Mouse (Mus musculus): Measurements from ENCODE around the gene Cfap57. TPM values are rescaled to one million over a fixed set of nuclear protein-coding genes. Genes with fewer than 3 reads are reported as not detected.
"Not testable (repeated sequence)": the region's sequence is repeated elsewhere in the genome, so short reads cannot be mapped to it uniquely, and the experiment has no call there.

Gene Cfap57
- total RNA-seq, 2 experiments from 2014 or later: not detected

DNA sequence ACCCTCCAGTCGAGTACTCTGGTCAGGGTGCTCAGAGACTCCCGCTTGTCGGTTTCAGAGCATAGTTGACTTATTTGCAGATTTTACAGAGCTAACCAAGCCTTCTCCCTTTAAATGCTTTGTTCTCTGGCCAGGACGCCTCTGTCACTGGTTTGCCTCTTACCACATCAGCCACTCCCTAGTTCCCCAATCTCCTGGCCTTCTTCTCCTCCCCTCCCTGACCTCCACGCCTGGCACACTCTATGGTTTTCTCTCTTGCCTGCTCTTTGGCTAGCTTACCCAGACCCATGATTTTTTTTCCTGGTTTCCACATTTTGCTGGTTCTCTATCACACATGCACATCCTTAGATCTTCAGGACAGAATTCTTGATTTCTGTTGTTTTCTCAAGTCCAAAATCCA lies 102.4 kb downstream of the Cfap57 start:
- DNase-seq: no peak

GRCm38 (mm10) chr4:118517497-118518146 lies 103.0 kb downstream of the Cfap57 start:
- no peak for DNase-seq

DNA sequence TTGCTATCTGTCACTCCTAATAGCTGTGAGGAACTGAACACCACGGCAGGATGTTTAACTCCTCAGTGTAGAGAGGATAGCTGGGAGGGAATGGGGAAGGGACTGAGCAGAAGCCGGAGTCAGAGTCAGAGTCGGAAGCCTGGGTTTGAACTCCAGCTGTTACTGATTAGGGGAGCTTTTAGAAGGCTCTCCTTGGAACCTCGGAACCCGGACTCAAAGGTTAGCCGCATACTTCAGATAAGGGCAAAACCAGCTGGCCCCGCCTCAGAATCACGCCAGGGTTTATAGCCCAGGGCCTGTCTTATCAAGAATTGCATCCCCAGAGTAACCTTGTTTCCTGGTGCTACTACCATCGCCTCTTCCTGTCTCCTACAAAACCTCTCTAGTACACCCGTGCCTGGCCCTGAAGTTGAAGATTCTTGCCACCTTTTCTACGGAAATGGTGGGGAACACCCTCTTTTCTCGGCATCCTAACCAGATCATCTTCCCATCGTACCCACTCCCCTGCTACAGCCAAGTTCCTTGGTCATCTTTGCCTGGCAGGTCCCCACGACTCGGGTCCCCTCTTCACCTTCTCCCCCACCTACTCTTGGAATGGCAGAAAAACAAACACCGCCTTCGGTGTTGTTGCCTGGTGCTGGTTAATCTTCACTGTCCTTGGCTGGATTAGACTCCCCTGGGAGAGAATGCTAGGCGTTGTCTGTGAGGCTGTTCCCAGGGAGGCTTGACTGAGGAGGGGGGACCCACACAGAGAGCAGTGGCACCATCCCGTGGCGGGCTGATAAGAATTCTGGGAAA lies 103.7 kb downstream of the Cfap57 start:
- no peak for DNase-seq

GRCm38 (mm10) chr4:118509050-118509449 lies 111.5 kb downstream of the Cfap57 start:
- DNase-seq: no peak

DNA sequence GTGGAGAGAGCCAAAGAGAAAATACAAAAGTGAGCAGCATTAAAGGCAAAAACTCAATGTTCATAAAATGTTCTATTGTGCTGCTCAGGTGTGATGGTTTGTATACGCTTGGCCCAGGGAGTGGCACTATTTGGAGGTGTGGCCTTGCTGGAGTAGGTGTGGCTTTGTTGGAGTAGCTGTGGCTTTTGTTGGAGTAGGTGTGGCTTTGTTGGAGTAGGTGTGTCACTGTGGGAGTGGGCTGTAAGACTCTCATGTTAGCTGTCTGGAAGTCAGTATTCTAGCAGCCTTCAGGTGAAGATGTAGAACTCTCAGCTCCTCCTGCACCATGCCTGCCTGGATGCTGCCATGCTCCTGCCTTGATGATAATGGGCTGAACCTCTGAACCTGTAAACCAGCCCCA lies 113.4 kb downstream of the Cfap57 start:
- DNase-seq: not testable (repeated sequence)

- no peak for DNase-seq
Measured at GRCm38 (mm10) chr4:118505551-118505950, 115.0 kb downstream of the Cfap57 start.

Other genes starting within 250 kb of the Cfap57 start
- gene Szt2, start 211.5 kb downstream of the Cfap57 start, total RNA-seq (2021): 10 to 100 TPM in 1 of 2 experiments, 1 to 10 TPM in 1; 9.6 to 13.4 TPM
- 10 to 100 TPM; 37.8 to 38.0 TPM for gene Med8, start 211.4 kb downstream of the Cfap57 start, total RNA-seq (2021)
- 10 to 100 TPM; 20.2 to 28.3 TPM for gene Elovl1, start 192.7 kb downstream of the Cfap57 start, total RNA-seq (2021)
- gene Cdc20, start 183.4 kb downstream of the Cfap57 start, total RNA-seq (2021): 10 to 100 TPM; 12.1 to 14.7 TPM
- under 1 TPM in 1 of 2 experiments, not detected in 1; 0.09 TPM for gene Mpl, start 163.3 kb downstream of the Cfap57 start, total RNA-seq (2021)
- gene Tie1, start 130.7 kb downstream of the Cfap57 start, total RNA-seq (2021): 10 to 100 TPM; 37.6 to 38.5 TPM
- gene 2610528J11Rik, start 93.8 kb downstream of the Cfap57 start, total RNA-seq (2021): not detected
- gene Tmem125, start 76.7 kb downstream of the Cfap57 start, total RNA-seq (2021): under 1 TPM; 0.14 to 0.23 TPM
- gene Ebna1bp2, start within 50 bp of the Cfap57 start, total RNA-seq (2021): 10 to 100 TPM; 43.3 to 47.1 TPM
- not detected for gene Olfr62, start 38.2 kb upstream of the Cfap57 start, total RNA-seq (2021)
- gene Olfr1342, start 72.0 kb upstream of the Cfap57 start, total RNA-seq (2021): not detected
- not detected for gene Olfr1341, start 82.7 kb upstream of the Cfap57 start, total RNA-seq (2021)
- not detected for gene Olfr1340, start 99.4 kb upstream of the Cfap57 start, total RNA-seq (2021)
- gene Olfr1339, start 111.4 kb upstream of the Cfap57 start, total RNA-seq (2021): not detected
- not detected for gene Olfr1338, start 138.0 kb upstream of the Cfap57 start, total RNA-seq (2021)
- gene Olfr1337, start 161.8 kb upstream of the Cfap57 start, total RNA-seq (2021): not detected
- gene Olfr1335, start 189.2 kb upstream of the Cfap57 start, total RNA-seq (2021): not detected
- not detected for gene Olfr1333, start 215.5 kb upstream of the Cfap57 start, total RNA-seq (2021)
- gene Olfr1331, start 243.9 kb upstream of the Cfap57 start, total RNA-seq (2021): not detected